Mouse (Mus musculus) liver, embryonic 16.5 days (tissue): ENCODE results near the gene Ajm1. TPM values are rescaled to one million over a fixed set of nuclear protein-coding genes. Genes with fewer than 3 reads are reported as not detected.

Experiments
- ATAC-seq: fragments of 200-750 bp; cut with Nextera tagmentation; 2 replicates; pipeline ENCODE4 v1.8.0; 2017; ENCODE audit warnings: low read depth, mild to moderate bottlenecking, moderate number of reproducible peaks, moderate library complexity
- H3K27ac ChIP-seq: fragments of 300-500 bp; sonication (generic); 2 replicates; pipeline ENCODE4 v1.5.1; 2014; ENCODE audit warnings: mild to moderate bottlenecking, low read length
- H3K27me3 ChIP-seq: fragments of 300-500 bp; sonication (generic); 2 replicates; pipeline ENCODE4 v1.6.1; 2014; ENCODE audit warnings: low read depth, low read length, mixed read lengths; ENCODE audit not compliant: control insufficient read depth, insufficient read depth
- H3K36me3 ChIP-seq: fragments of 300-500 bp; sonication (generic); 2 replicates; pipeline ENCODE4 v1.6.1; 2014; ENCODE audit warnings: mild to moderate bottlenecking; ENCODE audit not compliant: control insufficient read depth, insufficient read depth
- H3K4me1 ChIP-seq: fragments of 300-500 bp; sonication (generic); 2 replicates; pipeline ENCODE4 v1.6.1; 2014; ENCODE audit warnings: low read depth, low read length, mixed read lengths; ENCODE audit not compliant: control insufficient read depth
- H3K4me2 ChIP-seq: fragments of 300-500 bp; sonication (generic); 2 replicates; pipeline ENCODE4 v1.6.1; 2014; ENCODE audit warnings: low read depth, low read length, mixed read lengths
- H3K4me3 ChIP-seq: fragments of 300-500 bp; sonication (generic); 2 replicates; pipeline ENCODE4 v1.5.1; 2014; ENCODE audit warnings: low read depth, mild to moderate bottlenecking, low read length
- H3K9ac ChIP-seq: fragments of 300-500 bp; sonication (generic); 2 replicates; pipeline ENCODE4 v1.6.1; 2014; ENCODE audit warnings: low read depth, low read length
- H3K9me3 ChIP-seq: fragments of 300-500 bp; sonication (generic); replicated peaks from 2 replicates; pipeline ENCODE4 v1.6.1; 2016; ENCODE audit warnings: low read length; ENCODE audit not compliant: control insufficient read depth
- WGBS: fragments of 180-500 bp; shearing (Covaris S2); extraction: QIAGEN DNeasy Blood & Tissue Kit; methylation state at CpG from one replicate; pipeline ENCODE4 v1.1.7; 2014; ENCODE audit not compliant: insufficient replicate concordance; 5-methylcytosine and 5-hydroxymethylcytosine counted together
- polyA plus RNA-seq: library from polyadenylated mRNA; unstranded; fragments of >200 nt; fragmentation: Nextera tagmentation; extraction: Ambion mirVana; gene quantifications from 2 replicates; pipeline ENCODE4 v1.2.1, GENCODE M21; 2015

Gene Ajm1
- polyA plus RNA-seq, 1 experiment from 2014 or later = 0.07 TPM

DNA sequence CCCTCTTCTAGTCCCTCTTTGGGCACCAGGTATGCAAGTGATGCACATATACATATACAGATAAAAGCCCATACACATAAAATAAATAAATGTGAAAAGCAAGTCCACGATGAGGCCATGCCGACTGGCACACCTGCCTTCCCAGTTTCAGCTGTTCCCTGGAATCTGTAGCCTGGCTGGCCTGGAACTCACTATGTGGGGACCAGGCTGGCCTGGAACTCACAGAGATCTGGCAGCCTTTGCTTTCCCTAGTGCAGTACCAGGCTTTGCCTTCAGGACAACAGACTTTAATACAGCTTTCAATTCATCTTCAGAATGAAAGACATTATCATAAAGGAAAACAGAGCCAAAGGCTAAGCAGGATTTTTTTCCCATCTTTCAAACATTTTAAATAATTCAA is 47.9 kb downstream of the Ajm1 start:
- Histone ChIP-seq H3K9ac (no peak overlapping the region), H3K27ac (no peak overlapping the region), H3K36me3 (peaks cover 26% of the 10 kb centered on the region)

DNA sequence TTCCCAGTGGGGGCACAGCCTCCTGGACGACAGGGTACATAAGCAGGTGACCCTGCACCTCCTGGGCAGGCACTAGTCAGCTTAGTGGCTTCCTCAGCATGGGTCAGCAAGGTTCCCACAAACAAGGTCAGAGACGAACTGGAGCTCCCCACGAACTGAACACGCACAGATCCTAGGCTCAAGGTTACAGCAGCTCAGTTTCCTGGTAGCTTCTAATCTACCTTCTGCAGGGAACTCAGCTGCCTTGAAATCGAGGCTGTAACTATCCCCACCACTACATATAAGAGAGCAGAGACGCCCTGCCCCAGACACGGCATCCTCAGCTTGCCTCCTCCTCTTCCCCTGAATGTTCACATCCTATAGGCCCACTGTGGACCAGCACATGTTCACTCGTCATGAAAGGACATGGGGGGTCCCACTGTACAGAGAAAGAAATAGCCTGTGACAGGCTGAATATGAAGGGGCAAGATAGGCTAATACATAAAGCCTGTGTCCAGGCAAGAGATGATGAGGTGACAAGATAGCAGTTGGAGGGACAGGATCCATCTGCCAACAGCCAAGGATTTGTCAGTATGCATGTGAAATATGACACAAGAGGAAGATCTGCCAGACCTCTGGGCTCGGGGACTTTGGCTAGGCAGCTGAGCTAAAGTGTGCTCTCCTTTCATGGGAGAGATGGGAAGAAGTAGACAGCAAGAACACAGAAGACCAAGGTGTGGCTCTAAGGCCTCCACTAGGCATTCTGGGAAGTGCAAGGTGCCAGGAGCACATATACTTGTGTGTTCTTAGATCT is 54.9 kb downstream of the Ajm1 start:
- no peak overlapping the region for H3K4me3 ChIP-seq
- no peak overlapping the region for H3K27ac ChIP-seq
- ATAC-seq = no peak
- H3K4me1 ChIP-seq = no peaks in the 10 kb centered on the region
- no peak overlapping the region for H3K9ac ChIP-seq
- peaks cover 50% of the 10 kb centered on the region for H3K36me3 ChIP-seq
- no peak overlapping the region for H3K4me2 ChIP-seq
- 66% methylated on average over 9 of the region's 9 CpGs for WGBS
- H3K27me3 ChIP-seq = no peaks in the 10 kb centered on the region
- H3K9me3 ChIP-seq = no peaks in the 10 kb centered on the region

More for the DNA sequence above, 47.9 kb downstream of the Ajm1 start:
- no peaks in the 10 kb centered on the region for H3K27me3 ChIP-seq
- 83% methylated on average over 2 of the region's 2 CpGs for WGBS
- no peak overlapping the region for H3K4me3 ChIP-seq
- H3K9me3 ChIP-seq = no peaks in the 10 kb centered on the region
- H3K4me2 ChIP-seq = no peak overlapping the region
- no peak for ATAC-seq
- no peaks in the 10 kb centered on the region for H3K4me1 ChIP-seq

Other genes with a start within 250 kb of the Ajm1 start
- 15.3 and 17.2 TPM in 2 replicates for gene Man1b1, start 249.4 kb downstream of the Ajm1 start, polyA plus RNA-seq
- gene Dpp7, start 225.4 kb downstream of the Ajm1 start, polyA plus RNA-seq = 10.8 and 11.5 TPM in 2 replicates
- 12.6 and 14.0 TPM in 2 replicates for gene Uap1l1, start 216.1 kb downstream of the Ajm1 start, polyA plus RNA-seq
- 14.7 and 16.2 TPM in 2 replicates for gene Sapcd2, start 209.4 kb downstream of the Ajm1 start, polyA plus RNA-seq
- gene Entpd2, start 185.9 kb downstream of the Ajm1 start, polyA plus RNA-seq = 0.54 and 1.0 TPM in 2 replicates
- 4.7 and 4.8 TPM in 2 replicates for gene Npdc1, start 182.4 kb downstream of the Ajm1 start, polyA plus RNA-seq
- 0.96 and 1.2 TPM in 2 replicates for gene Fut7, start 158.5 kb downstream of the Ajm1 start, polyA plus RNA-seq
- 1.3 and 1.8 TPM in 2 replicates for gene Abca2, start 153.1 kb downstream of the Ajm1 start, polyA plus RNA-seq
- 0.54 and 0.63 TPM in 2 replicates for gene Clic3, start 124.9 kb downstream of the Ajm1 start, polyA plus RNA-seq
- 10.1 TPM in 2 replicates for gene Paxx, start 120.7 kb downstream of the Ajm1 start, polyA plus RNA-seq
- 0.35 and 0.71 TPM in 2 replicates for gene Ptgds, start 111.7 kb downstream of the Ajm1 start, polyA plus RNA-seq
- not detected in 2 replicates for gene Lcn12, start 87.8 kb downstream of the Ajm1 start, polyA plus RNA-seq
- gene Fbxw5, start 81.0 kb downstream of the Ajm1 start, polyA plus RNA-seq = 23.8 and 24.7 TPM in 2 replicates
- gene C8g, start 80.0 kb downstream of the Ajm1 start, polyA plus RNA-seq = 90.7 and 105 TPM in 2 replicates
- gene Traf2, start 34.8 kb downstream of the Ajm1 start, polyA plus RNA-seq = 13.0 and 13.3 TPM in 2 replicates
- gene Edf1, start 23.9 kb downstream of the Ajm1 start, polyA plus RNA-seq = 190 and 194 TPM in 2 replicates
- 2.9 and 7.2 TPM in 2 replicates for gene Mamdc4, start 6.9 kb downstream of the Ajm1 start, polyA plus RNA-seq
- 31.2 and 34.4 TPM in 2 replicates for gene Phpt1, start 6.5 kb downstream of the Ajm1 start, polyA plus RNA-seq
- 17.5 and 19.9 TPM in 2 replicates for gene Rabl6, start 26.8 kb upstream of the Ajm1 start, polyA plus RNA-seq
- gene Ccdc183, start 35.9 kb upstream of the Ajm1 start, polyA plus RNA-seq = 0.02 and 0.05 TPM in 2 replicates
- 9.0 and 10.5 TPM in 2 replicates for gene Tmem141, start 40.2 kb upstream of the Ajm1 start, polyA plus RNA-seq
- gene Fcna, start 46.3 kb upstream of the Ajm1 start, polyA plus RNA-seq = 86.7 and 88.1 TPM in 2 replicates
- not detected in 2 replicates for gene Lcn8, start 71.4 kb upstream of the Ajm1 start, polyA plus RNA-seq
- gene Lcn5, start 76.2 kb upstream of the Ajm1 start, polyA plus RNA-seq = not detected in 2 replicates
- not detected in 2 replicates for gene Lcn6, start 95.0 kb upstream of the Ajm1 start, polyA plus RNA-seq
- not detected in 2 replicates for gene Lcn10, start 101.0 kb upstream of the Ajm1 start, polyA plus RNA-seq
- gene Obp2a, start 118.3 kb upstream of the Ajm1 start, polyA plus RNA-seq = not detected in 2 replicates
- 6.9 and 7.4 TPM in 2 replicates for gene Bmyc, start 125.0 kb upstream of the Ajm1 start, polyA plus RNA-seq
- gene Obp2b, start 155.3 kb upstream of the Ajm1 start, polyA plus RNA-seq = not detected in 2 replicates
- not detected in 2 replicates for gene Lcn3, start 183.8 kb upstream of the Ajm1 start, polyA plus RNA-seq
- gene Lcn11, start 195.3 kb upstream of the Ajm1 start, polyA plus RNA-seq = not detected in 2 replicates
- not detected in 2 replicates for gene Gm13539, start 200.5 kb upstream of the Ajm1 start, polyA plus RNA-seq
- gene Glt6d1, start 234.1 kb upstream of the Ajm1 start, polyA plus RNA-seq = not detected in 2 replicates
- not detected in 2 replicates for gene Lcn9, start 241.4 kb upstream of the Ajm1 start, polyA plus RNA-seq